Mouse (Mus musculus): Measurements from ENCODE around the gene 1700017B05Rik.
"Not testable (repeated sequence)": the region's sequence is repeated elsewhere in the genome, so short reads cannot be mapped to it uniquely, and the experiment has no call there.

Gene 1700017B05Rik

GRCm38 (mm10) chr9:57244106-57244685 lies 18.2 kb downstream of the 1700017B05Rik start:
- no peak for DNase-seq

GRCm38 (mm10) chr9:57242916-57243315 lies 19.5 kb downstream of the 1700017B05Rik start:
- no peak for DNase-seq

GRCm38 (mm10) chr9:57241111-57241510 lies 21.3 kb downstream of the 1700017B05Rik start:
- no peak for DNase-seq

- no peak for DNase-seq
Observed at GRCm38 (mm10) chr9:57238220-57238619, 24.2 kb downstream of the 1700017B05Rik start.

- no peak for DNase-seq
Observed at GRCm38 (mm10) chr9:57237705-57238104, 24.7 kb downstream of the 1700017B05Rik start.

GRCm38 (mm10) chr9:57236256-57236655 lies 26.2 kb downstream of the 1700017B05Rik start, which contains the start of gene Trcg1:
Gene Trcg1, plus strand, starts transcription at chr9:57236556.
- no peak for DNase-seq

- no peak for DNase-seq
Observed at GRCm38 (mm10) chr9:57233767-57234166, 28.6 kb downstream of the 1700017B05Rik start.

GRCm38 (mm10) chr9:57233142-57233541 lies 29.3 kb downstream of the 1700017B05Rik start:
- no peak for DNase-seq

- no peak for DNase-seq
Observed at GRCm38 (mm10) chr9:57232341-57232940, 30.0 kb downstream of the 1700017B05Rik start.

- DNase-seq: no peak
Observed at GRCm38 (mm10) chr9:57231536-57232255, 30.7 kb downstream of the 1700017B05Rik start.

GRCm38 (mm10) chr9:57230146-57230783 lies 32.1 kb downstream of the 1700017B05Rik start:
- DNase-seq: no peak

- no peak for DNase-seq
Observed at GRCm38 (mm10) chr9:57229726-57230125, 32.7 kb downstream of the 1700017B05Rik start.

GRCm38 (mm10) chr9:57228186-57228585 lies 34.2 kb downstream of the 1700017B05Rik start:
- DNase-seq: no peak

- DNase-seq: no peak
Observed at GRCm38 (mm10) chr9:57227203-57227602, 35.2 kb downstream of the 1700017B05Rik start.

GRCm38 (mm10) chr9:57226628-57227122 lies 35.7 kb downstream of the 1700017B05Rik start:
- DNase-seq: not testable (repeated sequence)

- DNase-seq: no peak
Observed at GRCm38 (mm10) chr9:57225780-57226627, 36.4 kb downstream of the 1700017B05Rik start.

- no peak for DNase-seq
Observed at GRCm38 (mm10) chr9:57223341-57223740, 39.1 kb downstream of the 1700017B05Rik start.

GRCm38 (mm10) chr9:57220356-57220755 lies 42.1 kb downstream of the 1700017B05Rik start:
- DNase-seq: no peak

- DNase-seq: no peak
Observed at GRCm38 (mm10) chr9:57219511-57219910, 42.9 kb downstream of the 1700017B05Rik start.

GRCm38 (mm10) chr9:57218776-57219175 lies 43.6 kb downstream of the 1700017B05Rik start:
- DNase-seq: no peak

- no peak for DNase-seq
Observed at GRCm38 (mm10) chr9:57217220-57217619, 45.2 kb downstream of the 1700017B05Rik start.

- DNase-seq: no peak
Observed at GRCm38 (mm10) chr9:57214500-57214899, 47.9 kb downstream of the 1700017B05Rik start.

Measured in layer of hippocampus, adult 9-11 months (tissue).